Mouse (Mus musculus) testis, adult 2 months (tissue): Measurements from ENCODE around the gene Glt28d2. TPM values are rescaled to one million over a fixed set of nuclear protein-coding genes. Genes with fewer than 3 reads are reported as not detected.

ENCODE experiments used
- H3K27ac ChIP-seq: fragments of 200-500 bp; 2 replicates; pipeline ENCODE4 v1.5.1; 2012; ENCODE audit warnings: low read depth, low read length; ENCODE audit not compliant: control insufficient read depth, insufficient read depth
- H3K27me3 ChIP-seq: fragments of 200-500 bp; 2 replicates; pipeline ENCODE4 v1.6.1; 2012; ENCODE audit warnings: mild to moderate bottlenecking, low read length, moderate library complexity; ENCODE audit not compliant: control insufficient read depth, insufficient read depth
- H3K36me3 ChIP-seq: fragments of 200-500 bp; 2 replicates; pipeline ENCODE4 v1.6.1; 2012; ENCODE audit warnings: mild to moderate bottlenecking, low read length; ENCODE audit not compliant: control insufficient read depth, insufficient read depth
- H3K4me1 ChIP-seq: fragments of 200-500 bp; 2 replicates; pipeline ENCODE4 v1.6.1; 2012; ENCODE audit warnings: low read length; ENCODE audit not compliant: control insufficient read depth, insufficient read depth
- H3K4me3 ChIP-seq: fragments of 200-500 bp; 2 replicates; pipeline ENCODE4 v1.5.1; 2012; ENCODE audit warnings: low read depth, mild to moderate bottlenecking, low read length, moderate library complexity, mixed read lengths; ENCODE audit not compliant: control insufficient read depth
- CTCF ChIP-seq: fragments of 200-500 bp; IDR thresholded peaks from 2 replicates; pipeline ENCODE4 v1.5.1; 2012; ENCODE audit warnings: low read depth, mild to moderate bottlenecking, inconsistent platforms, low read length, moderate library complexity; ENCODE audit not compliant: control insufficient read depth, insufficient read depth, insufficient replicate concordance
- POLR2A ChIP-seq: fragments of 200-500 bp; IDR thresholded peaks from 2 replicates; pipeline ENCODE4 v1.6.1; 2012; ENCODE audit warnings: low read depth, mild to moderate bottlenecking, inconsistent platforms, low read length, moderate library complexity; ENCODE audit not compliant: control insufficient read depth
- polyA plus RNA-seq: library from polyadenylated mRNA; depleted of rRNA; stranded (reverse); fragments of >200 nt; gene quantifications from 2 replicates; pipeline ENCODE4 v1.2.3, GENCODE M21; 2012; rRNA removed

Glt28d2 gene
- polyA plus RNA-seq, 1 experiment: 0.25 TPM

DNA sequence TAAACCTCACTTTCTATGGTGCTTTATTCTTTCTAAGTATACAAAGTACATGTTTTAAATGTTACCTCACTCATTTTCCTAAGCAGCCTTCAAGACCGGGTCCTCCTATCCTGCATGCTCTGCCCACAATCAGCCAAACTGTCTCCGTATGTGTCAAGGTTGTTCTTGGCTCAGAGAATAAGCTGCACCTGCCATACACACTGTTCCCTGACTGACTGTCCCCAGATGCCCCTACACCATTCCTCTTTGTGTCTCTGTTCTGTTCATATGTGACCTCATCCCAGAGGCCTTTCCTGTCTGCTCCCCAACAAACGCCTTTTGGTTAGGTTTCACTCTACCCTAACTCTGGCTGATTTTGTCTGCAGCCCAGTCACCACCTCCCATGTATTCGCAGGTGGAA, 60.0 kb downstream of the Glt28d2 start:
- H3K4me1 ChIP-seq: no peaks in the 10 kb centered on the region
- TF ChIP-seq CTCF: no peak
- no peak for TF ChIP-seq POLR2A
- H3K36me3 ChIP-seq: no peaks in the 10 kb centered on the region
- no peaks in the 10 kb centered on the region for H3K27me3 ChIP-seq
- no peak overlapping the region for H3K27ac ChIP-seq
- H3K4me3 ChIP-seq: no peak overlapping the region

DNA sequence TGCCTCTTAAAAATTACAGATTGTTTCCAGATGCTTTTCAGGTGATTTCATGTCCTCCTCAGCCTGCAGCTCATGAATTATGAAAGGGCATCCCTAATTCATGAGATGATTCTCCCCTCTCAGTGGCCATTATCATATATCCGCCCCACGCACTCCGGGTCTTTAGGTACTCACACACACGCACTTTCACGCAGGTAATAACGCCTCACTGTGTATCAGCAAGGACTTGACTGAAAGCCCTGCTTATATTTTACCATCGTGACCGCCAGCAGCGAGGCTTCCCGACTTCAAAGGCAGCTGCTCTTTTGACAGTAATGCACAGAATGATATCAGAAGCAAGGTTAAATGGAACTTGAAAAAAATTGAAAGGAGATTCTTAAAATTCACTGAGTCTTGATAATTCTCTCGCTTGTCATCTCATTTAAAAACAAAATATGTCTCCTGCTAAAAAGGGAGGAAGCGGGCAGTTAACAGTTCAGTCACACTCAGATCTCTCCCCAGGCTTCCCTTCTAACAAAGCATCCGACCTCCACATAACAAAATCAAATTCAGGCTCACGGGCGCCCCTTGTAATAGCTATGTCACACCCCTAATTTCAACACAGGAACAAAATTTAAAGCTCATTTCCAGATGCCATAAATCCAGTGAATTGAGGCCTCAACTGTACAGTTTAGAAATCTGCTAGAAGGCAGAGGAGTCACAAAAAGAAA, 66.3 kb downstream of the Glt28d2 start:
- TF ChIP-seq POLR2A (no peak), CTCF (no peak)
- no peaks in the 10 kb centered on the region for H3K27me3 ChIP-seq
- H3K4me3 ChIP-seq: no peak overlapping the region
- no peaks in the 10 kb centered on the region for H3K4me1 ChIP-seq
- no peaks in the 10 kb centered on the region for H3K36me3 ChIP-seq
- H3K27ac ChIP-seq: no peak overlapping the region

Other genes starting within 250 kb of the Glt28d2 start
- gene Fam160a1, start 70.2 kb downstream of the Glt28d2 start, polyA plus RNA-seq: 0.90 and 1.1 TPM in 2 replicates
- 0.95 TPM in 1 of 2 replicates, not detected in the other for gene Gm37240, start within 50 bp of the Glt28d2 start, polyA plus RNA-seq
- gene Sh3d19, start 83.6 kb upstream of the Glt28d2 start, polyA plus RNA-seq: 9.4 and 10.6 TPM in 2 replicates
- 15.5 and 18.7 TPM in 2 replicates for gene Prss48, start 115.0 kb upstream of the Glt28d2 start, polyA plus RNA-seq